Mouse (Mus musculus): ENCODE results near the gene Tc2n. TPM values are rescaled to one million over a fixed set of nuclear protein-coding genes. Genes with fewer than 3 reads are reported as not detected.
A peak's percentile ranks its signal among the peaks of the same experiment; 100 is the strongest.

Tc2n gene
- 0.20 and 0.33 TPM in 2 replicates for polyA plus RNA-seq (2015; fragmentation: Nextera tagmentation; extraction: Ambion mirVana)

- TF ChIP-seq CTCF (IDR thresholded peaks at IDR 0.05; ENCODE audit: low read depth) (no peak), EP300 (IDR thresholded peaks at IDR 0.05; ENCODE audit: low read depth) (no peak)
Observed at GRCm38 (mm10) chr12:101718054-101718754, at the start of gene Tc2n. Tc2n (minus strand) TSS chr12:101718523.

GRCm38 (mm10) chr12:101767306-101768053, 49.2 kb upstream of the Tc2n start:
- peaks cover 5% of the 10 kb centered on the region; the same call in 1 of the 2 replicates for H3K4me1 ChIP-seq (ENCODE audit: insufficient read depth)
- no peak overlapping the region for H3K9ac ChIP-seq (replicated peaks)
- 47% methylated on average over 9 of the region's 9 CpGs for WGBS (ENCODE audit: insufficient replicate concordance)
- H3K4me2 ChIP-seq (ENCODE audit: low read depth, low read length), result no peak overlapping the region
- H3K36me3 ChIP-seq (replicated peaks; ENCODE audit: insufficient read depth, low read length), result no peaks in the 10 kb centered on the region
- ATAC-seq (peak; percentile 86), DNase-seq (peak; percentile 49)
- H3K27ac ChIP-seq (ENCODE audit: low read depth), result no peak overlapping the region
- no peaks in the 10 kb centered on the region for H3K9me3 ChIP-seq (ENCODE audit: low read length)
- no peak for TF ChIP-seq EP300 (IDR thresholded peaks at IDR 0.05; ENCODE audit: low read depth)
- no peak for TF ChIP-seq CTCF (IDR thresholded peaks at IDR 0.05; ENCODE audit: low read depth)
- H3K27me3 ChIP-seq (ENCODE audit: insufficient read depth, low read length), result no peaks in the 10 kb centered on the region
- no peak overlapping the region for H3K4me3 ChIP-seq (ENCODE audit: low read depth, low read length)

More at GRCm38 (mm10) chr12:101718054-101718754, at the start of gene Tc2n:
- under 1% methylated on average over 73 of the region's 75 CpGs for WGBS (ENCODE audit: insufficient replicate concordance)
- ATAC-seq, result peak; percentile 97
- H3K27me3 ChIP-seq (ENCODE audit: insufficient read depth, low read length), result peaks cover 17% of the 10 kb centered on the region
- no peak within 1 kb of the TSS for H3K27ac ChIP-seq (ENCODE audit: low read depth)
- H3K9ac ChIP-seq (replicated peaks), result peak within 1 kb of the TSS; percentile 64
- H3K4me3 ChIP-seq (ENCODE audit: low read depth, low read length), result peak within 1 kb of the TSS; percentile 65
- H3K9me3 ChIP-seq (ENCODE audit: low read length), result no peaks in the 10 kb centered on the region
- H3K4me1 ChIP-seq (ENCODE audit: insufficient read depth), result peaks cover 5% of the 10 kb centered on the region; the same call in 1 of the 2 replicates
- H3K4me2 ChIP-seq (ENCODE audit: low read depth, low read length), result peak within 1 kb of the TSS; percentile 92
- H3K36me3 ChIP-seq (replicated peaks; ENCODE audit: insufficient read depth, low read length), result no peaks in the 10 kb centered on the region
- DNase-seq, result peak; percentile 88

- DNase-seq, result no peak
- WGBS (ENCODE audit: insufficient replicate concordance), result 51% methylated on average over 3 of the region's 3 CpGs
- Histone ChIP-seq H3K36me3 (replicated peaks; ENCODE audit: insufficient read depth, low read length) (no peaks in the 10 kb centered on the region), H3K4me2 (ENCODE audit: low read depth, low read length) (no peak overlapping the region), H3K4me1 (ENCODE audit: insufficient read depth) (peaks cover 5% of the 10 kb centered on the region; the same call in 1 of the 2 replicates), H3K9me3 (ENCODE audit: low read length) (no peaks in the 10 kb centered on the region), H3K9ac (replicated peaks) (no peak overlapping the region), H3K27me3 (ENCODE audit: insufficient read depth, low read length) (no peaks in the 10 kb centered on the region), H3K27ac (ENCODE audit: low read depth) (no peak overlapping the region), H3K4me3 (ENCODE audit: low read depth, low read length) (no peak overlapping the region)
- ATAC-seq, result no peak
- TF ChIP-seq EP300 (IDR thresholded peaks at IDR 0.05; ENCODE audit: low read depth) (no peak), CTCF (IDR thresholded peaks at IDR 0.05; ENCODE audit: low read depth) (no peak)
Observed at GRCm38 (mm10) chr12:101766228-101766852, 48.0 kb upstream of the Tc2n start.

- H3K4me1 ChIP-seq (ENCODE audit: insufficient read depth), result peaks cover 5% of the 10 kb centered on the region; the same call in 1 of the 2 replicates
- no peak overlapping the region for H3K9ac ChIP-seq (replicated peaks)
- H3K9me3 ChIP-seq (ENCODE audit: low read length), result no peaks in the 10 kb centered on the region
- 64% methylated on average over 5 of the region's 5 CpGs for WGBS (ENCODE audit: insufficient replicate concordance)
- H3K36me3 ChIP-seq (replicated peaks; ENCODE audit: insufficient read depth, low read length), result no peaks in the 10 kb centered on the region
- ATAC-seq (no peak), DNase-seq (no peak)
- H3K27ac ChIP-seq (ENCODE audit: low read depth), result no peak overlapping the region
- no peak overlapping the region for H3K4me2 ChIP-seq (ENCODE audit: low read depth, low read length)
- H3K27me3 ChIP-seq (ENCODE audit: insufficient read depth, low read length), result no peaks in the 10 kb centered on the region
- no peak overlapping the region for H3K4me3 ChIP-seq (ENCODE audit: low read depth, low read length)
- no peak for TF ChIP-seq CTCF (IDR thresholded peaks at IDR 0.05; ENCODE audit: low read depth)
- TF ChIP-seq EP300 (IDR thresholded peaks at IDR 0.05; ENCODE audit: low read depth), result no peak
Observed at GRCm38 (mm10) chr12:101764870-101765269, 46.5 kb upstream of the Tc2n start.

- Histone ChIP-seq H3K4me3 (ENCODE audit: low read depth, low read length) (no peak overlapping the region), H3K36me3 (replicated peaks; ENCODE audit: insufficient read depth, low read length) (no peaks in the 10 kb centered on the region), H3K27me3 (ENCODE audit: insufficient read depth, low read length) (no peaks in the 10 kb centered on the region), H3K9me3 (ENCODE audit: low read length) (no peaks in the 10 kb centered on the region), H3K27ac (ENCODE audit: low read depth) (no peak overlapping the region), H3K4me1 (ENCODE audit: insufficient read depth) (peaks cover 5% of the 10 kb centered on the region; the same call in 1 of the 2 replicates), H3K4me2 (ENCODE audit: low read depth, low read length) (no peak overlapping the region), H3K9ac (replicated peaks) (no peak overlapping the region)
- ATAC-seq (no peak), DNase-seq (no peak)
- TF ChIP-seq EP300 (IDR thresholded peaks at IDR 0.05; ENCODE audit: low read depth), result no peak
- TF ChIP-seq CTCF (IDR thresholded peaks at IDR 0.05; ENCODE audit: low read depth), result no peak
- 69% methylated on average over 3 of the region's 3 CpGs for WGBS (ENCODE audit: insufficient replicate concordance)
Observed at GRCm38 (mm10) chr12:101763065-101763464, 44.7 kb upstream of the Tc2n start.

- ATAC-seq (no peak), DNase-seq (no peak)
- H3K4me2 ChIP-seq (ENCODE audit: low read depth, low read length), result no peak overlapping the region
- no peak overlapping the region for H3K4me3 ChIP-seq (ENCODE audit: low read depth, low read length)
- 86% methylated on average over 5 of the region's 5 CpGs for WGBS (ENCODE audit: insufficient replicate concordance)
- H3K27me3 ChIP-seq (ENCODE audit: insufficient read depth, low read length), result no peaks in the 10 kb centered on the region
- H3K4me1 ChIP-seq (ENCODE audit: insufficient read depth), result peaks cover under 1% of the 10 kb centered on the region; the same call in 1 of the 2 replicates
- no peak overlapping the region for H3K9ac ChIP-seq (replicated peaks)
- H3K9me3 ChIP-seq (ENCODE audit: low read length), result no peaks in the 10 kb centered on the region
- no peaks in the 10 kb centered on the region for H3K36me3 ChIP-seq (replicated peaks; ENCODE audit: insufficient read depth, low read length)
- no peak overlapping the region for H3K27ac ChIP-seq (ENCODE audit: low read depth)
- TF ChIP-seq CTCF (IDR thresholded peaks at IDR 0.05; ENCODE audit: low read depth) (peak; percentile 10; the same call in 1 of the 2 replicates), EP300 (IDR thresholded peaks at IDR 0.05; ENCODE audit: low read depth) (no peak)
Observed at GRCm38 (mm10) chr12:101762054-101762453, 43.7 kb upstream of the Tc2n start.

All from liver, postnatal 0 days (tissue).